Mouse (Mus musculus) myocyte (in vitro differentiated cells): ENCODE results near the gene Hat1.

Experiments
- CEBPB ChIP-seq: IDR thresholded peaks from 2 replicates; pipeline ENCODE4 v1.6.1; 2011; ENCODE audit warnings: mild to moderate bottlenecking, moderate library complexity; ENCODE audit not compliant: poor library complexity, insufficient read depth, severe bottlenecking
- E2F4 ChIP-seq: IDR thresholded peaks from one replicate; pipeline ENCODE4 v1.6.1; 2011; ENCODE audit warnings: mild to moderate bottlenecking, control low read depth, moderate library complexity; ENCODE audit not compliant: insufficient read depth
- MAX ChIP-seq: IDR thresholded peaks from one replicate; pipeline ENCODE4 v1.6.1; 2011; ENCODE audit warnings: low read depth, mild to moderate bottlenecking, control low read depth
- MYOD1 ChIP-seq, 3 experiments: IDR thresholded peaks; one replicate each; pipeline ENCODE4 v1.6.1; 2011; ENCODE audit warnings: control low read depth in 2 of 3, low read depth in 2 of 3, mild to moderate bottlenecking in 2 of 3, moderate library complexity in 1 of 3; ENCODE audit not compliant: insufficient read length in 2 of 3, control insufficient read depth in 1 of 3
- POLR2A ChIP-seq: IDR thresholded peaks from one replicate; pipeline ENCODE4 v1.6.1; 2011; ENCODE audit warnings: low read depth, mild to moderate bottlenecking, control low read depth, moderate library complexity; ENCODE audit not compliant: insufficient read length
- REST ChIP-seq: IDR thresholded peaks from one replicate; pipeline ENCODE4 v1.6.1; 2011; ENCODE audit warnings: mild to moderate bottlenecking, control low read depth, moderate library complexity; ENCODE audit not compliant: insufficient read depth, insufficient read length
- SRF ChIP-seq: IDR thresholded peaks from one replicate; pipeline ENCODE4 v1.6.1; 2011; ENCODE audit warnings: low read depth; ENCODE audit not compliant: control insufficient read depth, insufficient read length
- TCF12 ChIP-seq: IDR thresholded peaks from one replicate; pipeline ENCODE4 v1.6.1; 2011; ENCODE audit warnings: mild to moderate bottlenecking, control low read depth; ENCODE audit not compliant: poor library complexity, insufficient read depth, severe bottlenecking
- USF1 ChIP-seq: IDR thresholded peaks from one replicate; pipeline ENCODE4 v1.6.1; 2011; ENCODE audit warnings: low read depth, mild to moderate bottlenecking, control low read depth, moderate library complexity

GRCm38 (mm10) chr2:71481825-71482224 lies 93.1 kb downstream of the Hat1 start:
- TF ChIP-seq USF1 (no peak), POLR2A (no peak), MYOD1 (IDR thresholded peaks at IDR 0.05; ENCODE audit: control insufficient read depth in 1 of 3, insufficient read length in 2 of 3, low read depth in 2 of 3) (no peak), REST (no peak), MAX (no peak), SRF (no peak), TCF12 (no peak), E2F4 (no peak), CEBPB (no peak)
